Mouse (Mus musculus): ENCODE data around the gene Smpdl3a.

The Smpdl3a gene

GRCm38 (mm10) chr10:57794018-57794417 lies at the start of gene Smpdl3a:
Gene Smpdl3a (plus strand): TSS chr10:57794335.
- CTCF ChIA-PET = interaction anchor here (0.5 kb wide), 1 partner anchor 48 kb away, joined by 5 read pairs; no protein-coding TSS in a partner anchor

- CTCF ChIA-PET = no interaction called here
Observed at GRCm38 (mm10) chr10:57745452-57745851, 48.7 kb upstream of the Smpdl3a start.

DNA sequence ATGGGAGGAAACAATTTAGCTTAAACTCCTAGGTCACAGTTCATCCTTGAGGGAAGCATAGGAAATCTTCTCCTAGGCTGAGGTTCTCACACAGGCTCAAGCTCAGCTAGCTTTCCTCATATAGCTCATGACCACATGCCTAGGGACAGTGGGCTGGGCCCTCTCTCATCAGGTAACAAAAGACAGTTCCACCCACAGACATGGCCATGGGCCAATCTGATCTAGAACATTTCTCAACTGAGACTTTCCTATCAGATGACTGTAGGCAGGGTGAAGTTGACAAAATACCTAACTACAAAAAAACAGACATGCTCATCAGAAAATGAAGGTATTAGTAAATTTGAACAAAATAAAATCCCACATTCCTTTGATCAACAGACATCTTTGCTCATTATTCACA lies 47.0 kb upstream of the Smpdl3a start:
- CTCF ChIA-PET = no interaction called here

GRCm38 (mm10) chr10:57753343-57753742 lies 40.8 kb upstream of the Smpdl3a start:
- CTCF ChIA-PET = interaction anchor here (1.1 kb wide), 1 partner anchor 42 kb away, joined by 3 read pairs; no protein-coding TSS in a partner anchor

DNA sequence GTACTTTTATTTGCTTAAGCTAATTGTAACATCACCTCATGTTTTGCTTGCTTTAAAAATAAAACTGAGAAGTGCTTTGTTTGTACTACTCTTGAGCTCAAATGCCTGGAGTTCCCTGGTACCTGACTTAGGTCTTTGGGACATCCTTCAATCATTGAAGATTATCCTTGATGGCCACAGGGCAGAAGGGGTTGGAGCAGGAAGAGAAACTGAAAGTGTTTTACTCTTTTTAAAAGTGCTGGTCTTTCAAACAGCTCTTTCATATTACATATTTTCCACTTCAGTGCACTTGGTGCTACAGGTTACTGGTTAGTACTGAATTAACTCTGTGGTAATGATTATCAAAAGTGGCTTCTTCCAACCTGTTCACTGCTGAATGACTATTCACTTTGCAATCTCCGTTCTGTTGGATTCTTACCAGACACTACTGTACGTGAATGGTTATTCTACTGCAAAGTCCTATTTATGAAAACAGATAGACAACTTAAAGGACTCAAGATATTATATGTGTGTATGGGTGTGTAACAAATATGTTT lies 38.9 kb upstream of the Smpdl3a start:
- CTCF ChIA-PET = no interaction called here

GRCm38 (mm10) chr10:57758999-57759398 lies 35.1 kb upstream of the Smpdl3a start:
- CTCF ChIA-PET = no interaction called here

DNA sequence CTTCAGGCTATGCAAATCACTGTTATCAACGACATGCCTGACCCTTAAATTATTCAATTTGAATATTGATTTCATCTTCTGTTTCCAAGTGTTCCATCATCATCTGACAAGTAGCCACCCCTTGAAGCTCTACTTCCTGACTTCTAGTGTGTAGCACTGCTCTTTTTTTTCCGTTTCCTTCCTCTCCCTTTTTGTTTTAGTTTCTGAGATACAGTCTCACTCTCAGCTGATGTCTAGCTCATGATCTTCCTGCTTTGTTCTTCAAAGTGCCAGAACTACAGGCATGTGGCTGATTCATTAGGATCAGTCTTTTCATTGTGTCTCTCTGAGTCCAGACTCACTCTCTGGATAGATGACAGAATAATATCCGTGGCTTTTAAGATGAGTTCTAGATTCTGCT lies 33.4 kb upstream of the Smpdl3a start:
- CTCF ChIA-PET = no interaction called here

DNA sequence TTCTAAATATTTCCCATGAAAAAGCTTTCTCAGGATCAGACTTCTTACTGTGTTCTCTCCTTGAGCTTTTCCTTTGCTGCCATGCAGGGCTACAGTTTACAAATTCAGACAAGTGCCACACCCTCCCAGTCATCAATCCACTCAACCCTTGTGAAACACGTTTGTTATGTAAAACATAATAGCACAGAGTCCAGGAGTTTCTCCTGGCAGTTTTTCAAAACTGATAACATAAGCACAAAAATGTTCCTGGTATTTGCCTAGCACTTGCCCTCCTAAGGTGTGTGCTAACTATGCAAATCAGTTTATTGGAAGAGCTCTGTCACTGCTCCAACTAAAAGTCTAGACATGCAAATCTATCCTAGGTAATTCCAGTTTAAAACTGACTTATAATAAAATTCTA lies 31.1 kb upstream of the Smpdl3a start:
- CTCF ChIA-PET = no interaction called here

DNA sequence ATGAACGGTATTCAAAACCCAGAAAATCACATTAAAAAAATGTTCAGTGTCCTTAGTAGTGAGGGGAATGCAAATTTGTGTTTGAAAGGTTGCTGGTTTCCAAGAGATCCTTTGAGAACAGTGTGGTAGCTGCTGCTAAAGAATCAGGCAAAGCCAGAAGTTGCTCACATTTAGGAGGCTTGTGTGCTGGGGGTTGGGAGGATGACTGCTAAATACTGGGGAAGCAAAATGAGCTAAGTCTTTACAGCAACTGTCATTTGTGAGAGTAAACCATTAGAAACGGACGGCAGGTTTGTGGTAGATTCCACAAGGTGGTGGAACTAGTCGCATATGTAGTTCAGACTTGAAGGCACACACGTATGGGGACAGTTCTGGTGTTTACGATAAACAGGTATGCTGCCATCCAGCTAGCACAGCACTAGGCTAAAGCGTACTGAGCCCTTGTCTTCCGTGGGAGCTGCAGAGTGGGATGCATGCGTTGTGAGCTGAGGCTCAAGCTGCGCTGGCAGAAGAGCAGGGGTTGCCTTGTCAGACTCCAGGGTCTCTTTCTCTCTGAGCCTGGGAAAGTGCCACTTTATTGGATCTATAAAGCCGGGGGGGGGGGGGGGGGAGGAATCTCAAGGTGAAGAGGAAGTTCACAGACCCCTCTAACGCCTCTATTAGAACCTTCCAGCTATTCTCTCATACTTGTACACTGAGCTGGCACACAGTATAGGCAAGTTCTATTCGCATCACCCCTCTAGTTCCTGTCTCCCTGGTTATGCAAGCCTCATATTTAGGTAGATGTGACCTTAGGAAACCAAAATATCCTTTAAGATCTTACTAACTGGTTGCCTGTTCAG lies 10.6 kb upstream of the Smpdl3a start:
- CTCF ChIA-PET = no interaction called here

DNA sequence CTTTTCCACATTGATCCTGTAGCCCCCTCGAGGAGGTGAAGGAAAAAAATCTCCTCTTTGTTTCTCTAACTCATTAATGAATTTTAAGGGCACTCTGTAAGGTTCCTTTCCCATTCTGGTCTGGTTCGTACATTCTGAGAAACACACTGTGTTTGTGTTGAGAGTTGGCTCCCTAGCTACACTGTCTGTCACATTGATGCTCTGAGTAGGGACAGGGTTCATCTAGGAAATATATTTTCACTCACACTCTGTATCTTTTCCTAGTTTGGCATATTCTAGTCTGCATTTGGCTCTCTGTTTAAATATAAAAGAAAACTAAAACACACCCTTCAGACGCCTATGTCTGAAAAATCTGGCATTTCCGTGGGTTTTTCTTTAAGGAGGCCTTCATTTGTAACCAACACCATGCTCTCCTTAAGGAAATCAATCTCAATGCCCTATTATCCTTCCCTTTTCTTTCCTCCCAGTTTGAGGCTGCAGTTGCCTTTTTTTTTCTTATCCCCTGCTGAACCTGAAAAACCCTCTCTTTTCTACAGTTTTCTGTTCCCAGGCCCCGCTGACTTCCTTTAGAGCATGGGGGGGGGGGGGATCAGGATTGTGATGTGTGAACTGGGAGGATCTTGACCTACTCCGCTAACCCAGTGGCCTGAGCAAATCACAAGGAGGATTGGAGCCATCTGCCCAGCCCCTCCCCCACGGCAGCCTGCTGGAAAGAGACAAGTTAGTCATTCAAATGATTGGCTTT lies 9.8 kb upstream of the Smpdl3a start:
- CTCF ChIA-PET = no interaction called here

DNA sequence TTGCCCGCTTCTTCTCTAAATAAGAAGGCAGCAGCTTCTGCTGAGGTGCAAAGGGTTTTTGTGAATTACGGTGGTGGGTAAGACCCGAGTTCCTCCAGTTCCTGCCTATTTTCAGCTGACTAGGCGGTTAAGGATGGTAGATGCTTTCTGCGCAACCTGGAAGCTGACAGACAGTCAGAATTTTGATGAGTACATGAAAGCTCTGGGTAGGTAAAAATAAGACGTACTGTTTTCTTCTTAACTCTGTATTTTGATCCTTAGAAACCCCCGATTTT lies 9.3 kb upstream of the Smpdl3a start, which contains the start of gene Fabp7:
TSS of gene Fabp7 (plus strand) at position 6 of the 275 bp plus-strand sequence.
- CTCF ChIA-PET = no interaction called here

DNA sequence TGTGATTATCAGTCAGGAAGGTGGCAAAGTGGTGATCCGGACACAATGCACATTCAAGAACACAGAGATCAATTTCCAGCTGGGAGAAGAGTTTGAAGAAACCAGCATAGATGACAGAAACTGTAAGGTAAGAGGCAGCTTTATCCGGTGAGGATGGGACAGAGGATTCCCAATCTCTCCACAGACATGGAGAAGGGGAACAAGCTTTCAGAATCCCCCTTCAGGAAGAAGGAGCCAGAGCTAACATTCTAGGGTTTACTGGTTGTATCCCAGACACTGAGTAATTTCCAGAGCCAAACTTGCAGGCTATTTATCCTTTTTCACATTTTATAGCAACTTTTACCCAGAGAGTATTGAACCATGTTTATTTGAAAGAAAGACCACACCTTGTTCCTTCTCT lies 8.6 kb upstream of the Smpdl3a start:
- CTCF ChIA-PET = no interaction called here

DNA sequence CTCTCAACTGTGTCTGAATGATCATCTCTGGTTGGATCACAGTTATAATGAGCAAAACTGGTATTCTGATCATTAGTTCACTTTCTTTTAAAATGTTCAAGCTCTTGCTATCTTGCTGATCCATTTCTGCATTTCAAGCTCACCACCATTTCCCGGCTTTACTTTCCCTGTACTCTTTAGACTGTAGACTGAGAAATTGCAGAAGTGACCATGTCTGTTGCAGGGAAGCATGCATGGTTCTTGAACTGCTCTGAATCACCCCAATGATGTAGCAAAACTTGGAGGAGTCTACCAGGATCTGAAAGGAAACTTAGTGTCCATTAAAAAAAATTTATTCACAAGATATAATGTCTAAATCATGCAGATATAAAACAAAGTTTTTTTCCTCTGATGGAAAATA lies 1.2 kb upstream of the Smpdl3a start:
- CTCF ChIA-PET = no interaction called here

- CTCF ChIA-PET = interaction anchor here (0.5 to 1.2 kb wide), 3 partner anchors 22 to 47 kb away, joined by 3 to 5 read pairs (median 5); no protein-coding TSS in a partner anchor
Observed at GRCm38 (mm10) chr10:57794491-57795461, 641 bp downstream of the Smpdl3a start.

- CTCF ChIA-PET = interaction anchor here (0.8 to 1.2 kb wide), 2 partner anchors 21 to 42 kb away, joined by 3 to 5 read pairs; no protein-coding TSS in a partner anchor
Observed at GRCm38 (mm10) chr10:57795542-57795941, 1.4 kb downstream of the Smpdl3a start.

- CTCF ChIA-PET = interaction anchor here (1.2 kb wide), 1 partner anchor 21 kb away, joined by 5 read pairs; no protein-coding TSS in a partner anchor
Observed at GRCm38 (mm10) chr10:57796057-57796456, 1.9 kb downstream of the Smpdl3a start.

- CTCF ChIA-PET = no interaction called here
Observed at GRCm38 (mm10) chr10:57799486-57799885, 5.4 kb downstream of the Smpdl3a start.

DNA sequence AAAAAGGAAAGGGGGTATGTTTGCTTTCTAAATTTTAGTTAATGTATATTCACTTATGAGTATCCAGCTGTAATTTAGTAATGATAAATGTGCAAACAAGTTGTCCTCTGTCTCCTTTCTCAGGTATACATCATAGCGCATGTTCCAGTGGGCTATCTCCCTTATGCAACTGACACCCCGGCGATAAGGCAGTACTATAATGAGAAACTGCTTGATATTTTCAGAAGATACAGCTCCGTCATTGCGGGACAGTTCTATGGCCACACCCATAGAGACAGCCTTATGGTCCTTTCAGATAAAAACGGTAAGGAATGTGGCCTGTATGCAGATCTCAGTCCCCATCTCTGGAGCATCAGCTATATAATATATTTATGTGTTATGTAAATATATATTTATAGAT lies 13.6 kb downstream of the Smpdl3a start:
- CTCF ChIA-PET = no interaction called here

DNA sequence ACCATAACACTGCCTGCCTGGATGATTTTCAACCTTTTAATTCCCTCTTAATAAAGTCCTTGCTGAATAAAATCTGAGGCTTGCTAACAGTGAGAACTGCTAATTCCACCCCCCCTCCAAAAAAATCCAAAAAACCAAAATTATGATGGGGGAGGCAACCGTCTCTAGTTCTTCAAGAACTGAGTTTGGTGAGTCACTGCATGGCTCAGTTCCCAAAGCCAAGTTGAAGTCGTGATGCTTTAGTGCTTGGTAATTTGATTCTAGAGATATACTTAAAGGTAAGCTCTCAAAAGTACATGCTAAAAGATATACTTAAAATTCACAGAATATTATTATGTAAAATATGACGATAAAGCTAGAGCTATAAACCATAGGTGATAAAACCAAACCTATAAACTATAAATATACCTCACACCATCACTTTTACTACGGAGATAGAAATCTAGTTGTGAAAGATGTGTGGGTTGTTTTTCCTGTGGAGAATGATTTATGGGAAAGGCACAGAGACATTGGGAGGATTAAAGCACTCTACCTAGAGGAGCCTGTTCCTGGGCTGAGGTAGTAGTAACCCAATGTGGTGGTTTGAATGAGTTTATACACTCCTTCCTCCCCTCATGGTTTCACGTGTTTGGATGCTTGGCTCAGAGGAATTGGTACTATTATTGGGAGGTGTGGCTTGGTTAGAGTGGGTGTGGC lies 18.2 kb downstream of the Smpdl3a start:
- CTCF ChIA-PET = no interaction called here

DNA sequence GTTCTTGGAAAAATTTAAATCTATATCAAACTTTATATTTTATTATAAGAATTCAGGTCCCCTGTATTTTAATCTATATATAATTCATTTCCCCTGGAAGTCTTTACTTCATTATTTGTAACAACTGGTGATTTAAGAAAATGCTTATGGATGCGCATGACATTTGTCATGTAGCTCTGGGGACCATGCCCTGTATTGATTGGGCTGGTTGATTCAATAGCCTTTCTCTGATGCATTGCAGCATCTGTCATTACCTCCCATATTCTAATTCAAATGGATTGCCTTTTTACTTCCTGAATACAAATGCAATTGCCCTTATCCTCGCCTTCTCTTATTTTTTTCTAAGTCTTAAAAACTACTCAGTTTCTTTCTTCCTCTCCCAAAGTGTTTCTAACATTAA lies 20.2 kb downstream of the Smpdl3a start:
- CTCF ChIA-PET = no interaction called here

DNA sequence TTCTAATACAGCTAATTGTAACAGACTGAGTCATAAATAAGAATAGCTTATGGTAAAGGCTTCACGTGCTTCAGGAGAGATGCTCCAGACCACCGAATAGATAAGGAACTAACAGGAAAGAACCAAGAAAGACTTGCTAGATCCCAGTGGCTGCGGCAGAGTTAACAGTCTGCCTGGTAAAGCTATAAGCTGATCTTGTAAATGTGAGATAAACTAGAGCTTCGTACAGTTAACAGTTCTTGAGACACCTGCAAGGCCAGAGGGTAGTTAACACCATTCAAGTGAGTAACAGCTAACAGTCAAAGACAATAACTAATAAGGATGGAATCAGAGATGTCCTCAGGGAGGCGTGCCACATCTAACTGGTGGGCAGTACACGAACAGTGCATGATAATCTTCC lies 21.7 kb downstream of the Smpdl3a start:
- CTCF ChIA-PET = no interaction called here

Measured in spleen, embryonic (tissue).